Mouse (Mus musculus): ENCODE data around the gene Spata7. TPM values are rescaled to one million over a fixed set of nuclear protein-coding genes. Genes with fewer than 3 reads are reported as not detected.
A peak's percentile ranks its signal among the peaks of the same experiment; 100 is the strongest.

Gene Spata7
- total RNA-seq, 2 experiments from 2014 or later, result 32.6 to 32.8 TPM

DNA sequence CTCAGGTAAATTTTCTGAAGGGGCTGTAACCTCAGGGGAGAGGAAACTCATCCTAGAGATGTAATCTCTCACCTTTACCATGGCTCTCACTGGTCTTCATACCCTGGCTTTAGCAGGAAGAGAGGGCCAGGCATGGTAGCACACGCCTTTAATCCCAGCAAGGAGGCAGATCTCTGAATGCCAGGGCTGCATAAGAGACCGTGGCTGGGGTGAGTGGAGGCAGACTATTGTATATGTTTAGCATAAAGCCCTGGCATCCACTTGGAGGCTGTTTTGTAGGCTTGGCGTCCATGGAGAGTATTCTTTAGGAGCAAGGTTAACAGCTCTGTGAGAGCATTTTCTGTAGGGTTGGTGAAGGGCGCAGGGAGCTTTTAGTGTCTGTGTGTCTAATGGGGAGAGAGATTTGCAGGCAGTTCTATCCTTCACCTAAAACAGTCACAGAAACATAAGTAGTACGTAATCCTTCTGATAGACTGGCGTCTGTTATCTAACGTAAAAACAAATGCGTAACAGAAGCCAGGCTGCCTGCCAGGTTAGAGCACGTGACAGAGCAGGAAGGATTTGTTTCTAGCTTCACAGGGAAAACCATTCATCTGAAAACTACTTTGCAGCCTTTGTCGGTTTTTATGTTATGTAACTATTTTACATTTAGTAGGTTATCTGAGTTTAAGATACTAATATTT, 40.3 kb downstream of the Spata7 start:
- peak; percentile 70 to 87 for DNase-seq (ENCODE audit: low spot score in 2 of 2)
- intact Hi-C loops (cut with DNase I), result no loop called here

DNA sequence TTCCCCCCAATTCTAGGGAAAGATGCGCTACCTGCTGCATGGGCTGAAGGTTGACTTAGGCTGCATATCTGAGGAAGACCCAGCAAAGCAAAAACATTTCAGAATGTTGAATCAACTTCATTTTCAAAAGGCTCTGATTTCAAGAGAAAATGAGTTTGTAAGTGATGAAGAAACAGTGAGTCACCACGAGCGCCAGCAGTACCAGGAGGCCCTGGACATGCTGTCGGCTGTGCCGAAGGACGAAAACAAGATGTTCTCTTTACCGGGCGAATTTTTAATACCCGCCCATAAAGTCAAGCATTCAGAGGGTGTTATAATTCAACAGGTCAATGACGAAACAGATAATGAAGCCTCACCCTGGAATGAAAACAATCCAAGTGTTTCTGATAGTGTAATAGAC, 41.1 kb downstream of the Spata7 start:
- intact Hi-C loops (cut with DNase I), result no loop called here
- DNase-seq (ENCODE audit: low spot score in 2 of 2), result no peak

DNA sequence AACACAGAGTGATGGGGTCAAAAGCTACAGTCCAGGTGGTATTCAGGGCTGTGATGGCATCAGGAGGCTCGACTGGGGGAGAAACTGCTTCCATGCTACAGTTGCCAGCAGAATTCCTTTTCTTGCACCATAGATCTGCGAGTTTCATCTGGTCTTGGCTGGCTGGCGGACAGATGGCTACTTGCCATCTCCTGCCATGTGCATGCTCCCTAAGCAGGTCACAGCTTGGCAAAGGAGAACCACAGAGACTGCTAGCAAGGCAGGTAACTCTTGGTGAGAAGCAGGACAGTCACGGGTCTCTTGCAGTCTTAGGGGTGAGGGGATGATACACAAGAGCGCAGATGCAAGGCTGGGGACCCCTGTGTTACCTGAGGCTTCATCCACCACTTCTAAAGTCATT, 41.9 kb downstream of the Spata7 start:
- intact Hi-C loops (cut with DNase I), result loop anchor here (10.0 kb wide), 1 partner anchor 65 kb away; the partner anchor contains the start of gene Ptpn21
- DNase-seq (ENCODE audit: low spot score in 2 of 2), result no peak

DNA sequence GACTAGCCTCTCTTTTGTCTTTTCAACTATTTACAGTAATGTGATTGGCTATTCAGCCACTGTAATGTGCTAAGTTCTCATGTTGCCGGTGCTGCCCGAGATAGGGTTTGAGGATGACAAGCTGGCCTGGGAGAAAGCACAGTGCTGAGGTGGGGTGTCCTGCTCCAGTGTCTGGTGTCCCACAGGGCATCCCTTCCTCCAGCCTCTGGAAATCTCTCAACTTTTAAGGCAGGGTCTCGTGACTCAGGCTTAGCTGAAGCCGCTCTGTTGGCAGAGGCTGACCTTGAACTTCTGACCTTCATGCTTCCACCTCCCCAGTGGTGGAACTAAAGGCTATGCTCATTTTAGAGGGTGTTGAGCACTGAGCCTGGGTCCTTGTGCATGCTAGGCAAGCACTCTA, 42.5 kb downstream of the Spata7 start:
- no peak for DNase-seq (ENCODE audit: low spot score in 2 of 2)
- intact Hi-C loops (cut with DNase I), result loop anchor here (10.0 kb wide), 1 partner anchor 64 kb away; the partner anchor contains the start of gene Ptpn21

DNA sequence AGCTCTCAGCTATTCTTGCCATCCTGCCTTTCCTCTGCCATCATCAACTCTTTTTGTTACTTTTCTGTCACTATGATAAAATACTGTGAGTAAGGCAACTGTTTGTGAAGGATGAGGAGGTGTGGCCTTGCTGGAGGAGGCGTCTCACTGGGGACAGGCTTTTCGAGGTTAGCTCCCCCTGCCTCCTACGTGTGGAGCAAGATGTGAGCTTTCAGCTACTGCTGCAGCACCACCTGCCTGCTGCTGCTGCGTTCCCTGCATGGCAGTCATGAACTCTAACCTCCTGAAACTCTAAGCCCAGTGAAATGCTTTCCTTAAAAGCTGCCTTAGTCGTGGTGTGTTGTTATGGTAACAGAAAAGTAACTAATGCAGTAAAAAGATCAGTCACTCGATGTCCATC, 45.9 kb downstream of the Spata7 start:
- DNase-seq (ENCODE audit: low spot score in 2 of 2), result no peak
- intact Hi-C loops (cut with DNase I), result loop anchor here (10.0 kb wide), 1 partner anchor 61 kb away; the partner anchor contains the start of gene Ptpn21

DNA sequence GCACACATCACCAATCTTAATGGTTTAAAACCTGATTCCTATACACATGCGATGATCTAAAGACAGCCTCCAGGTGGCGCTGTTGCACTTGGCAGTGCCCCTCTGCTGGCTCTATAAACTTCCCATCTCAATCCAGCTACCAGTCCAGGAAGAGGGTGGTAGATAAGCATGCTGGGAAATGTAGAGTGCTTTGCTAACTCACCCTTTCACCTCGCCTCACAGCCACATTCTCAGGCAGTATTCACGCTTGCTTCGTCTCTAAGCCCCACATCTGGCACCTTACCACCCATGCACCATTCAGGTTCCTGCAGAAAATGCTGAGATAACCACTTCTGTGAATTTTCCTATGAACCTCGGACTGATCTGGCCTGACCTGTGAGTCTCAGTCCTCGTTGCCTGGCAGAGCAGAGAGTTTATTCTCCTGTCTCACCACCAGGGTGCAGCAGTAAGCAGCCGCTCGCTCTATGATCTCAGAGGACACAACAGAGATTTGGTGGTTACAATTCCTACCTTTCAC, 46.7 kb downstream of the Spata7 start:
- DNase-seq (ENCODE audit: low spot score in 2 of 2), result peak; percentile 83 to 84
- intact Hi-C loops (cut with DNase I), result loop anchor here (10.0 kb wide), 1 partner anchor 60 kb away; the partner anchor contains the start of gene Ptpn21

- intact Hi-C loops (cut with DNase I), result loop anchor here (10.0 kb wide), 1 partner anchor 58 kb away; the partner anchor contains the start of gene Ptpn21
Measured at GRCm38 (mm10) chr12:98676861-98677260, 48.9 kb downstream of the Spata7 start.

DNA sequence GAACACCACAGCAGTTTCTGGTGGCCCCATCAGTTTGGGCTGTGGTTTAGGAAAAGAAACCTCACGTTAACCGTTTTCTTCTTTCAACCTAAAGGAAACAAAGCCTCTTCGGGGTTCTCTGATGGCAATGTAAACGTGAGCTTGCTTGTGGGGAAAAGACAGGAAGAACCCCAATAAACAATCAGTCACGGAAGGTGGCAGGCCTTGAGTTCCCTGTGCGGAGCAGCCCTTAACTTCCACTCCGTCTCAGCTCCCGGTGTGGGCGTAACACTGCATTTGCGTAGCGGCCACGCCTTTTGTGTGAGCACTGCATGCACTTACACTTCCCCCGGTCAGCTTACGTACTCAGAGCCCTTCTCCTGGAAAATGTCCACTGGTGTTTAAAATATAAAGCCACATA, 49.4 kb downstream of the Spata7 start:
- no peak for DNase-seq (ENCODE audit: low spot score in 2 of 2)
- intact Hi-C loops (cut with DNase I), result loop anchor here (10.0 kb wide), 1 partner anchor 57 kb away; the partner anchor contains the start of gene Ptpn21

More at GRCm38 (mm10) chr12:98676861-98677260, 48.9 kb downstream of the Spata7 start:
- DNase-seq (ENCODE audit: low spot score in 2 of 2), result no peak

- no peak for DNase-seq (ENCODE audit: low spot score in 2 of 2)
- intact Hi-C loops (cut with DNase I), result loop anchor here (10.0 kb wide), 1 partner anchor 55 kb away; the partner anchor contains the start of gene Ptpn21
Measured at GRCm38 (mm10) chr12:98679906-98680305, 51.9 kb downstream of the Spata7 start.

- no peak for DNase-seq (ENCODE audit: low spot score in 2 of 2)
- intact Hi-C loops (cut with DNase I), result no loop called here
Measured at GRCm38 (mm10) chr12:98682196-98682595, 54.2 kb downstream of the Spata7 start.

GRCm38 (mm10) chr12:98683171-98683570, 55.2 kb downstream of the Spata7 start:
- intact Hi-C loops (cut with DNase I), result no loop called here
- no peak for DNase-seq (ENCODE audit: low spot score in 2 of 2)

GRCm38 (mm10) chr12:98683574-98683973, 55.6 kb downstream of the Spata7 start:
- intact Hi-C loops (cut with DNase I), result no loop called here
- no peak for DNase-seq (ENCODE audit: low spot score in 2 of 2)

DNA sequence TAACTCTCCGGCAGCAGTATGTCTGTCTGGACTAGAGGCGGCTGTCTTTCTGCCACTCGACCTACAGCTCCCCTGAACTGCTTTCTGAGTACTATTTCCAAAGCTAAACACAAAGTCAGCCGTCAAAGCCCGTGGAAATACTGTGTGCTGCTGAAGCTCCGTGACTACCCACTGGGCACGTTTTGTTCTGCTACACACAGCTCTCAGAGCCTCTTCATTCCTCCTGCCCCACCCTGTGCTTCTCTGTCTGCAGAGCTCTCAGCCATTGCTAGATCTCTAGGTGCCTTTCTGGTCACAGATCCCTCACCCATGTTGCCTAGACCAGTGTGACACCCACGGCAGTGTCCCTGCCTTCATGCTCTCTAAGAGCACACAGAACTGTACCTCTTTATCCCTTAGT, 62.3 kb downstream of the Spata7 start:
- intact Hi-C loops (cut with DNase I), result no loop called here
- no peak for DNase-seq (ENCODE audit: low spot score in 2 of 2)

- peak in 1 of 2 experiments; percentile 59 for DNase-seq (ENCODE audit: low spot score in 2 of 2)
- intact Hi-C loops (cut with DNase I), result no loop called here
Measured at GRCm38 (mm10) chr12:98697202-98697601, 69.2 kb downstream of the Spata7 start.

DNA sequence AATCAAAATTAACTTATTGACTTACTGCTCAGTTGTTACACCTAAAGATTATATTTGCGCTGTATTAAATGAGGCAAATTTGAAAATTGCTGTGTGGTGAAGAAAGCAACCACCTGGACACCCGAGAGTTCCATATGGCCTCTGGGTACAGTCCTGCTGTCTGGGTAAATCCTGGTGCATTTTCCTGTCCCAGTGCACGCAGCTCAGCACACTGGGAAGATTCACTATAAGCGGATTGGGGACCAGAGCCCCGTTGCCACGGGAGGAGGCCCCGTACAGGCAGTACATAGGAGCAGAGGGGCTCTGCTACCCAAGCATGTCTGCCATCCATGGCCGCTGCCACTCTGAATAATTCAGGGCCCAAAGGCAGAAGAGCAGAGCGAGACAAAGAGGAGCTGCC, 73.6 kb downstream of the Spata7 start:
- no peak for DNase-seq (ENCODE audit: low spot score in 2 of 2)
- intact Hi-C loops (cut with DNase I), result no loop called here

DNA sequence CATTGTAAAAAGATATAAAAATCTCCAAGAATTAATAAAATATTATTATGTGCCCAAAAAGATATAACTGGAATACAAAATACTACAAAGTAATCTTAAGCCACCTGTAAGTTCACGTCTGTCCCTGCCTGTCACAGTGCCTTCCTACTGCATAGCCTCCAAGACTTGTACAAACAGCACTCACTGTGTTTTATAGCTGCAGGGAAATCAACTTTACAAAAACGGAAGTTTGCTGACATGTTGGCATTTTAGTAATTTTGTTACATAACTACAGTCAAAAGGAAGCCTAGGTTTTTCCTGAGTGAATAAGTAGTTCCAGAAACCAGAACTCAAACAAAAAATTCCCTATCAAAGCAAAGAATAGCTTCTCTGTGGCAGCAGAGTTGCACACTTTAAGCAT, 75.6 kb downstream of the Spata7 start:
- DNase-seq (ENCODE audit: low spot score in 2 of 2), result no peak
- intact Hi-C loops (cut with DNase I), result no loop called here

- intact Hi-C loops (cut with DNase I), result no loop called here
- no peak for DNase-seq (ENCODE audit: low spot score in 2 of 2)
Measured at GRCm38 (mm10) chr12:98703961-98704360, 76.0 kb downstream of the Spata7 start.

DNA sequence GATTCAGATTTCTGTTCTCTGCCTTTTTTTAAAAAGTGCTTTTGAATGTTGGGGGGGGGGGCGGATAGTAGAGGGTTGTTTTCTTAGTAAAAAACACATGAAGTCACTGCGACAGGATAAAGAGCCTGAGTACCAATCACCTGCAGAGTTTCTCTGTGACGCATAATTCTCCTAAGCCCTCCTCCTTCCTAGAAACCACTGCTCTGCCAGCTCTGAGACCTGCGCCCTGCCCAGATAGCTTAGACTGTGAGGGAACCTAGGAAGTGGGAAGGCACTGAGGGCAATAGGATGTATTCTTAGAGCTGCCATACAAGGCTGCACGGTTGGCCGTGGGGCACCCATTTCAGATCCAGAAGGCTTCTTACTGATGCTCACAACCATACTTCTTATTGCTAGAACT, 84.9 kb downstream of the Spata7 start:
- no peak for DNase-seq (ENCODE audit: low spot score in 2 of 2)
- intact Hi-C loops (cut with DNase I), result no loop called here

DNA sequence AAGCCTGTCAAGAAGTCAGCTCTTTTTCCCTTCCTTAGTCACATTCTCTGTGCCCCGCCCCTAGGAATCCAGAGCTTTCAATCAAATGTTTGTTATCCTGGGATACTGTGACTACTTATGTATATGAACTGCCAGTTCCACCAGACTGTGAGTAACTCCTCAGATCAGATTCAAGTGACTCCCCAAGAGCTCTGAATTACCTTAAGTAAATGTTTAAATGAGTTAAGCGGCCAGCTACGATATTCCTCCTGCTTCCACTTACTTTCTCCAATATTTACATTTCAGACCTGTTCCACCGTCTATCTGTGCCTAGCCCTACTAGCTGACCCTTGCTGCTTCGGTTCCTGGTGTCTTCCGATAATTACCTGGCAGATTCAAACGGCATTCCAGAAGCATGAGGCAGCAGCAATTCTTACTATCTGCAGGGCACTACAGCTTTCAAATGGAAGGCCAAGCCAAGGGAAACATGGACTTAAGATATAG, 85.7 kb downstream of the Spata7 start:
- intact Hi-C loops (cut with DNase I), result no loop called here

GRCm38 (mm10) chr12:98714757-98715156, 86.8 kb downstream of the Spata7 start:
- DNase-seq (ENCODE audit: low spot score in 2 of 2), result no peak
- intact Hi-C loops (cut with DNase I), result no loop called here

More for the DNA sequence above, 85.7 kb downstream of the Spata7 start:
- no peak for DNase-seq (ENCODE audit: low spot score in 2 of 2)

DNA sequence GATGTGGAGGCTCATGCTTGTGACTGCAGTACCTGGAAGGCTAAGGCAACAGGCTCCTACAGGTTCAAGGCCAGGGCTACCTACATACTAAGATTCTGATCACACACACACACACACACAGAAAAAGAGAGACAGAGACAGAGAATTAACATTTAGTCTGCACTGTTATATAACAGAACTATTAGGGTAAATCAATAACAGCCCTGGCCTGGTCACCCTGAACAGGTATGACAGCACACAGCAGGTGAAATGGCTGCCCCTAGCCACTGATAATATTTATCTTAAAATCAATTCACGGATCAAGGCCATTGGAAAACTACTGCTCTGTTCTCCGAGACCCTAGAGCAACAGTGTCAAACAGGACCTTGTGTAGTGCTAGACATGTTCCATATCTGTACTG, 88.2 kb downstream of the Spata7 start:
- intact Hi-C loops (cut with DNase I), result no loop called here
- DNase-seq (ENCODE audit: low spot score in 2 of 2), result no peak
